Mouse (Mus musculus) cerebellum, adult 2 months (tissue): ENCODE measurements around the gene Megf8. TPM values are rescaled to one million over a fixed set of nuclear protein-coding genes. Genes with fewer than 3 reads are reported as not detected.

Experiments
- DNase-seq, 2 experiments: peaks; one replicate each; pipeline ENCODE4 v3.0.0; 2021
- H3K27ac ChIP-seq: fragments of 200-500 bp; 2 replicates; pipeline ENCODE4 v1.5.1; 2012; ENCODE audit warnings: low read length, control low read depth, inconsistent platforms; ENCODE audit not compliant: insufficient read depth
- H3K27me3 ChIP-seq: fragments of 200-500 bp; 2 replicates; pipeline ENCODE4 v1.6.1; 2012; ENCODE audit warnings: inconsistent platforms, mild to moderate bottlenecking, low read length, moderate library complexity; ENCODE audit not compliant: control insufficient read depth, insufficient read depth
- H3K4me1 ChIP-seq: fragments of 200-500 bp; 2 replicates; pipeline ENCODE4 v1.6.1; 2011; ENCODE audit warnings: low read length; ENCODE audit not compliant: control insufficient read depth, insufficient read depth
- H3K4me3 ChIP-seq: fragments of 200-500 bp; replicated peaks from 2 replicates; pipeline ENCODE3; 2011; ENCODE audit warnings: mild to moderate bottlenecking, low read depth, low read length, control low read depth; ENCODE audit not compliant: insufficient read depth
- CTCF ChIP-seq: fragments of 200-500 bp; IDR thresholded peaks from 2 replicates; pipeline ENCODE4 v1.5.1; 2011; ENCODE audit warnings: low read depth, mild to moderate bottlenecking, control low read depth, low read length, moderate library complexity, borderline replicate concordance; ENCODE audit not compliant: insufficient read depth
- POLR2A ChIP-seq: fragments of 200-500 bp; IDR thresholded peaks from 2 replicates; pipeline ENCODE4 v1.6.1; 2011; ENCODE audit warnings: low read length, control low read depth, borderline replicate concordance; ENCODE audit not compliant: insufficient read depth
- WGBS: fragments of 180-500 bp; shearing (Covaris S2); methylation state at CpG from one replicate; pipeline ENCODE4 v1.1.7; 2018; 5-methylcytosine and 5-hydroxymethylcytosine counted together
- polyA plus RNA-seq: library from polyadenylated mRNA; depleted of rRNA; stranded (reverse); fragments of >200 nt; gene quantifications from 2 replicates; pipeline ENCODE4 v1.2.3, GENCODE M21; 2012

Megf8 gene
- polyA plus RNA-seq, 1 experiment = 76.8 TPM

DNA sequence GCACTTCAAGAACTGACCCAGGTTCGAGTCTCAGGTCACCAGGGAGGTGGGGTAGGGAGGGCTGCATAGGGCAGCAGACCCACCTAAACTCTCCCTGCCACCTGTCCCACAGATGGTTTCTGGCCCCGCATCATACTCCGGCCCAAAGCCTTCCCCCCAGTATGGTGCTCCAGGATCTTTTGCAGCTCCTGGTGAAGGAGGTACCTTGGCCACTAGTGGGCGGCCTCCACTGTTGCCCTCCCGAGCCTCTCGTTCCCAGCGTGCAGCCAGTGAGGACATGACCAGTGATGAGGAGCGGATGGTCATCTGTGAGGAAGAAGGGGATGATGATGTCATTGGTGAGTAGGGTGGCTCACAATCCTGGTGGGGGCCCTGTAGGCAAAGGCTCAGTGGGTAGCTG is 30.0 kb upstream of the Megf8 start:
- H3K27ac ChIP-seq = no peak overlapping the region
- H3K4me1 ChIP-seq = peaks cover 15% of the 10 kb centered on the region
- no peak for DNase-seq
- H3K27me3 ChIP-seq = no peaks in the 10 kb centered on the region
- WGBS = 66% methylated on average over 8 of the region's 8 CpGs
- no peak for TF ChIP-seq POLR2A
- no peak for TF ChIP-seq CTCF
- H3K4me3 ChIP-seq = no peak overlapping the region

DNA sequence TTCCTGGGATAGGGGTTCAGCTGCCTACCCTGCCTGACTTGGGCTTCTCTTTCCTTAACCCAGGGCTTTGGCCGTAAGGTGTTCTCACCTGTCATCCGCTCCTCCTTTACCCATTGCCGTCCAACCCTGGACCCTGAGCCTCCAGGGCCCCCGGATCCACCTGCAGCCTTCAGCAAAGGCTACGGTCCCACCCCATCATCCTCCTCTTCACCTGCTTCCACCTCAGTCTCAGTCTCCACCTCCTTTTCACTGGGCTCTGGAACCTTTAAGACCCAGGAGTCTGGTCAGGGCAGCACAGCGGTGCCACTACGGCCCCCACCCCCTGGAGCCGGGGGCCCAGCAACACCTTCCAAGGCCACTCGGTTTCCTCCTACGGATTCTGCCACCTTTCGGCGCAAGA is 29.0 kb upstream of the Megf8 start:
- WGBS = 93% methylated on average over 12 of the region's 12 CpGs
- Histone ChIP-seq H3K4me3 (no peak overlapping the region), H3K27me3 (no peaks in the 10 kb centered on the region), H3K4me1 (peaks cover 15% of the 10 kb centered on the region), H3K27ac (no peak overlapping the region)
- TF ChIP-seq POLR2A (no peak), CTCF (no peak)
- no peak for DNase-seq

DNA sequence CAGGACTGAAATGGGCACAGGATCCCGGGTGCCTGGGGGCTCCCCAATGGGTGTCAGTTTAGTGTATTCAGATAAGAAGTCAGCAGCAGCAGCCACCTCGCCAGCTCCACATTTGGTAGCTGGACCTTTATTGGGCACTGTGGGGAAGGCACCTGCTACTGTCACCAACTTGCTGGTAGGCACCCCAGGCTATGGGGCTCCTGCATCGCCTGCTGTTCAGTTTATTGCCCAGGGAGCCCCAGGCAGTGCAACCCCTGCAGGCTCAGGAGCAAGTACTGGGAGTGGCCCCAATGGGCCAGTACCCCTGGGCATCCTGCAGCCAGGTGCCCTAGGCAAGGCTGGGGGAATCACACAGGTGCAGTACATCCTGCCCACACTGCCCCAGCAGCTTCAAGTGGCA is 28.2 kb upstream of the Megf8 start:
- TF ChIP-seq CTCF (no peak), POLR2A (no peak)
- WGBS = 85% methylated on average over 3 of the region's 3 CpGs
- DNase-seq = no peak
- Histone ChIP-seq H3K4me3 (no peak overlapping the region), H3K27me3 (no peaks in the 10 kb centered on the region), H3K27ac (no peak overlapping the region), H3K4me1 (peaks cover 12% of the 10 kb centered on the region)

DNA sequence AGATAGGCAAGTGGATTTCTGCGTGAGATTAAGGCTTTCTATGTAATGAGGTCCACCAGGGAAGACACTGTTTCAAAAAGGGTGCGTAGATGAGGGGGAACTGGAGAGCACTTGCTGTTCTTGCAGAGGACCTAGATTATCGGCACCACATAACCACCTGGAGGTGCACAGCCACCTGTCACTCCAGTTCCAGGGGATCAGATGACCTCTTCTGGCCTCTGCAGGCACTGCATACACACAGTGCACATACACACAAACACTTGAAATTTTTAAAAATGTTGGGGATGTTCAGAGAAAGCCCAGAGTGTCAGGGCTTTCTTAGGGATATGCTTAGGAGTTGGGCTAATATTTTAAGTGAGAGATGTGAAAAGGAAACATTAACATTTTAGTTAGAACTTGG is 27.0 kb upstream of the Megf8 start:
- no peak for TF ChIP-seq POLR2A
- TF ChIP-seq CTCF = 0 out of 2 replicates have a peak, but pooled peaks have one; percentile 1
- Histone ChIP-seq H3K27me3 (no peaks in the 10 kb centered on the region), H3K4me1 (peaks cover 4% of the 10 kb centered on the region; the same call in 1 of the 2 replicates), H3K4me3 (no peak overlapping the region), H3K27ac (no peak overlapping the region)
- no peak for DNase-seq
- WGBS = 88% methylated on average over 3 of the region's 3 CpGs

DNA sequence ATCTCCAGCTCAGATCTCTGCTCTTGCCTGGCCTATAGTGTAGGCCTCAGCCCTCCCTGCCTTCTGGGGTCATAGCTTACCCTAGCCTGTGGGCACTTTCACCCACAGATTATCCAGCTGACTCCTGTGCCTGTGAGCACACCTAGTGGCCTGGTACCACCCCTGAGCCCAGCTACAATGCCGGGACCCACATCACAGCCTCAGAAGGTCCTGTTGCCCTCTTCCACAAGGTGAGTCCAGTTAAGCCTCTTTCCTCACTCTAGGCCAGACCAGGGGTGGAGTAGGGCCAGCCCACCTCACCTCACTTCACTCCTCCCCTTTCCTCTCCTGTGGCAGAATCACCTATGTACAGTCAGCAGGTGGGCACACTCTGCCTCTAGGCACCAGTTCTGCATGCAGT is 26.5 kb upstream of the Megf8 start:
- Histone ChIP-seq H3K4me3 (no peak overlapping the region), H3K27ac (no peak overlapping the region), H3K27me3 (no peaks in the 10 kb centered on the region), H3K4me1 (no peaks in the 10 kb centered on the region; the same call in 1 of the 2 replicates)
- no peak for DNase-seq
- TF ChIP-seq CTCF = no peak
- TF ChIP-seq POLR2A = no peak
- 100% methylated on average over 1 of the region's 1 CpGs for WGBS

DNA sequence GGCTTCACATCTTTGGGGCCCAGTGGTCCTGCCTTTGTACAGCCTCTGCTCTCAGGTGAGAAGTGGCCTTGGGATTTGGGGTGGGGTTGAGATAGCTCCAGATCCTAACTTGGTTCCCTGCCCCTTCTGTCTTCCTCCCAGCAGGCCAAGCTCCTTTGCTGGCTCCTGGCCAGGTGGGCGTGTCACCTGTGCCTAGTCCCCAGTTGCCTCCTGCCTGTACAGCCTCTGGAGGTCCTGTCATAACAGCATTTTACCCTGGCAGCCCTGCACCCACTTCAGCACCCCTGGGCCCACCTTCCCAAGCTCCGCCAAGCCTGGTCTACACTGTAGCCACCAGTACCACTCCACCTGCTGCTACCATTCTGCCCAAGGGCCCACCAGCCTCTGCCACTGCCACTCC is 26.1 kb upstream of the Megf8 start:
- H3K27ac ChIP-seq = no peak overlapping the region
- H3K4me3 ChIP-seq = no peak overlapping the region
- peak in 1 of 2 experiments; percentile 47 for DNase-seq

DNA sequence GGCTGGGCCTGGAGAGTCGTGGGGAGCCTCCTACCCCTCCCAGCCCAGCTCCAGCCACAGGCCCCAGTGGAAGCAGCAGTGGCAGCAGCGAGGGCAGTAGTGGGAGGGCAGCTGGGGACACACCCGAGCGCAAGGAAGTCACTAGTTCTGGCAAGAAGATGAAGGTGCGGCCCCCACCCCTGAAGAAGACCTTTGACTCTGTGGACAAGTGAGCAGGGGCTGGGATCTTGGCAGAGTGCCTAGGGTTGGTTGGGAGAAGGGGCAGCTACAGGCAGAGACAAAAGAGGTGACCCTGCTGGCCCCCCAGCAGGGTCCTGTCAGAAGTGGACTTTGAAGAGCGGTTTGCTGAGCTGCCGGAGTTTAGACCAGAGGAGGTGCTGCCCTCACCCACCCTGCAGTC is 24.9 kb upstream of the Megf8 start:
- H3K27ac ChIP-seq = no peak overlapping the region
- no peaks in the 10 kb centered on the region for H3K27me3 ChIP-seq
- TF ChIP-seq POLR2A (no peak), CTCF (no peak)
- no peak overlapping the region for H3K4me3 ChIP-seq
- H3K4me1 ChIP-seq = no peaks in the 10 kb centered on the region
- WGBS = 30% methylated on average over 7 of the region's 7 CpGs
- no peak for DNase-seq

More for the DNA sequence above, 26.1 kb upstream of the Megf8 start:
- 51% methylated on average over 2 of the region's 2 CpGs for WGBS
- Histone ChIP-seq H3K27me3 (no peaks in the 10 kb centered on the region), H3K4me1 (no peaks in the 10 kb centered on the region)
- TF ChIP-seq POLR2A = no peak
- TF ChIP-seq CTCF = no peak

DNA sequence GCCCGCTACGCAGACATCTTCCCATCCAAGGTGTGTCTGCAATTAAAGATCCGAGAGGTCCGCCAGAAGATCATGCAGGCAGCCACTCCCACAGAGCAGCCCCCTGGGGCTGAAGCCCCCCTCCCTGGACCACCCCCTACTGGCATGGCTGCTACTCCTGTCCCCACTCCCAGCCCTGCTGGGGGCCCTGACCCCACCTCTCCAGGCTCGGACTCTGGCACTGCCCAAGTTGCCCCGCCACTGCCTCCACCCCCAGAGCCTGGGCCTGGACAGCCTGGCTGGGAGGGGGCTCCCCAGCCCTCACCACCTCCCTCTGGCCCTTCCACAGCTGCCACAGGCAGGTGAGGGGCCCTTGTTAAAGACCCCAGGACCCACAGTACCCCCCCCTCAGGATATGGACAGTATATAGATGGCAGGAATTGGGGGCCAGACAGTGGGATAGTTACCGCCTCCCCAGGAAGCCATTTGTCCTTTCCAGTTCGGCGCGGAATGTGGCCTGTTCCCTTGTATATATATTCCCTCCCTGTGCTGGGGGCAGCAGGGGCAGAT is 23.7 kb upstream of the Megf8 start:
- Histone ChIP-seq H3K27me3 (no peaks in the 10 kb centered on the region), H3K4me3 (no peak overlapping the region), H3K27ac (no peak overlapping the region), H3K4me1 (no peaks in the 10 kb centered on the region)
- TF ChIP-seq POLR2A = no peak
- no peak for TF ChIP-seq CTCF
- no peak for DNase-seq
- WGBS = 75% methylated on average over 10 of the region's 10 CpGs

DNA sequence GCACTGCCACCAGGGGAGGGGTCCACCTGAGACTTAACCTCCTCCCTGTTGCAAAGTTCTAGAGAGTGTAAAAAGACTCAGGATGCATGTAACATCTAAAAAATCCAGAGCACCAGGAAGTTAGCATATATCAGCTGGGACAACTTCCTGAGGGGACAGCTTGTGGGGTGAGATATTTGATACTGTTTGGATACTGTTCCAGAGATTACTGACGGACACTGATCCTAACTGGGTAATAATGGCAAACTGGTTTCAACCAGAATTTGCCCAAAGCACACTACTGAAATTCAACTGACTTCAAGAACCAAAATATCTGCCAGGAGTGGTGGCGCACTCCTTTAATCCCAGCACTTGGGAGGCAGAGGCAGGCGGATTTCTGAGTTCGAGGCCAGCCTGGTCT is 22.5 kb upstream of the Megf8 start:
- TF ChIP-seq POLR2A = no peak
- TF ChIP-seq CTCF = no peak
- Histone ChIP-seq H3K27me3 (no peaks in the 10 kb centered on the region), H3K4me1 (no peaks in the 10 kb centered on the region), H3K27ac (no peak overlapping the region), H3K4me3 (no peak overlapping the region)
- DNase-seq = no peak
- WGBS = 90% methylated on average over 4 of the region's 4 CpGs
